Mouse (Mus musculus) gonadal fat pad, adult 2 months (tissue): ENCODE data around the gene Gm7145. TPM values are rescaled to one million over a fixed set of nuclear protein-coding genes. Genes with fewer than 3 reads are reported as not detected.
"Not testable (repeated sequence)": the region's sequence is repeated elsewhere in the genome, so short reads cannot be mapped to it uniquely, and the experiment has no call there.

ENCODE experiments used
- DNase-seq: peaks from one replicate; pipeline ENCODE4 v3.0.0-alpha.2; 2012; ENCODE audit warnings: low read depth
- polyA plus RNA-seq: library from polyadenylated mRNA; depleted of rRNA; stranded (reverse); fragments of >200 nt; gene quantifications from 2 replicates; pipeline ENCODE4 v1.2.3, GENCODE M21; 2012; rRNA removed

Gene Gm7145
- polyA plus RNA-seq = not detected in 2 replicates

GRCm38 (mm10) chr1:117965639-117966038 is at the start of gene Gm7145:
TSS of gene Gm7145 (plus strand) at chr1:117965939.
- no peak for DNase-seq

DNA sequence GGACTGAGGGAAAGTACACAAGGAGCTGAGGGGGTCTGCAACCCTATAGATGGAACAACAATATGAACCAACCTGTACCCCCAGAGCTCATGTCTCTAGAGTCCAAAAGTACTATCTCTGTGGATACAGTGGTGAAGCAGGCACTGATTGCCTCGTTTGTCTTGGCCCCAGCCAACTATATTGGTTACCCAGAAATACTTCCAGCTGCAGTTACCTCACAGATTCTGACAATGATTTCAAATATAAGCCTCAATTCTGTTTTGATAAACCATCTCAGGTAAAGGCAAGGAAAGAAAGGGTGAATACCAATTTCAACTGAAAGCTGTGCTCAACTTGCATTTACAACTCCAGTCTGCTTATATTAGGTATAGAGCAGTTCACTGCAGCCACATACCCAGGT is 38.0 kb upstream of the Gm7145 start, which contains the start of gene Gm28168:
Gene Gm28168, plus strand, starts transcription at position 301 of the 400 bp plus-strand sequence.
- not testable (repeated sequence) for DNase-seq

GRCm38 (mm10) chr1:118003876-118004275 is 38.1 kb downstream of the Gm7145 start:
- not testable (repeated sequence) for DNase-seq

GRCm38 (mm10) chr1:118012736-118013135 is 47.0 kb downstream of the Gm7145 start:
- DNase-seq = not testable (repeated sequence)

Other genes with a start within 250 kb of the Gm7145 start
- gene B020011L13Rik, start 184.8 kb upstream of the Gm7145 start, polyA plus RNA-seq = not detected in 2 replicates
- gene Gm28360, start 135.9 kb upstream of the Gm7145 start, polyA plus RNA-seq = not detected in 2 replicates
- gene Gm28168, start 37.9 kb upstream of the Gm7145 start, polyA plus RNA-seq = not detected in 2 replicates
- gene Gm29106, start 210.6 kb downstream of the Gm7145 start, polyA plus RNA-seq = not detected in 2 replicates